Mouse (Mus musculus): ENCODE results near the gene Sp1.

The Sp1 gene

DNA sequence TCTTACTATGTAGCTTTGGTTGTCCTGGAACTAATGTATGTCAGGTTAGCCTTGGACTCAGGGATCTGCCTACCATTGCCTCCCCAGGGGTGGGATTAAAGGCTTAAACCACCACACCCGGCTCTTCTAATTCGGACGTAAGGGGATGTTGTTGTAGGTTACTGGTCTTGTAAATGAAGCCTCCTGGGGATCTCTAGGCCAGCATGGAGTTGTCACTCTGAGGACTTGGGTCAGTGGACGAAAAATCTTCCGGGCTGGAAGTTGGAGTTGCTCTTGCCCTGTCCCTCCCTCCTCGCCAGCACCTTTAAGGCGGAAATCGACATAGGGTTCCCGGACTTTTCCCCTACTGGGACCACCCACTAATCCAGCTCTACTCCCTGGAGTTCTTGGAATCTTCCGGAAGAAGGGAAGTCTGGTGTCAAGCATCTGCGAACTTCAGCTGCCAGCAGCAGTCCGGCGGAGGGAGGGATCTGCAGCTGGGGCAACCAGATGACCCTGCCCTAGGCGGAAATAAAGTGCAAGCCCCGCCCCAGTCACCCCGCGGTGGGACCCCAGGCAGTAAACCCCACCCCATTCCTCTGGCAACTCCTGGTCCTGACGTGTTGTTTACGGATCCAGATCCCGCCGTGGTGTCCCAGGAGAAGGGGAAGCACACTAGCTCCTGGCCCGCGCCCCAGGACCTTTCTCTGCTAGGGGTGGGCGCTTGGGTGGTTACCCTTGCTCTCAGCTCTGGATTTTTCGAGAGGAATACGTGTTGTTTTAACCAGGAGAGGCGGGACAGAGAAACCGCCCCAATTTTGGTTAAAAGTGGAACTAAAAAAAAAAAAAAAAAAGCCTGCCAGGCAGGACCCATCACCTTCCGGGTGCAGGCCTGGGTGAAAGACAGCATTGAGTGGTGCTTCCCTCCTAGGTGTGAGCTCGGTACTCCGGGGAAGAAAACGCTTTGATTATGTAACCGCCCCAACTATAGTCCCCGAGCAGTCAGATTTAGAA, 6.4 kb upstream of the Sp1 start:
- DNase-seq = peak; percentile 60 to 61

DNA sequence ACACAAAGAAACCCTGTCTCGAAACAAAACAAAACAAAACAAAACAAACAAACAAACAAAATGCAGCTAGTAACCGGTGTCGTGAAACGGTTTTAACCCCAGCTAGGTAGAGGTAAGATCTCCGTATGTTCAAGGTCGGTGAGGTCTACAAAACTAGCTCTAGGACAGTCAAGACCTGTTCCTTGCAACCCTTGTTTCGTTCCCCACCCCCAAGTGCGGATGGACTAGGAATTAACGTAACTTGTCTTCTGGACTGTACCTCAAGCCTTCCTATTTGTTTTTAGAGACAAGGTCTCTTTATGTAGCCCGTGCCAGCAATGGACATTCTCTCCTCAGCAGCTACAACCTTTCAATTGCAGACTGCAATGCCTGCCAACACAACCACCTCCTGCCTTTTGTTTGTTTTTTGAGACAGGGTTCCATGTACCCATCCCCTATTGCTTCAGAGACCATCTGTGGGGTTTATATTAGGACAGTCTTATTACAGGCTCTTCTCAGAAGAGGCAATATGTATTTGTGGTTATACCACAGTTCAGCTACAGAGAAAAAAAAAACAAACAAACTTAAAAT, 5.4 kb upstream of the Sp1 start:
- no peak for DNase-seq

DNA sequence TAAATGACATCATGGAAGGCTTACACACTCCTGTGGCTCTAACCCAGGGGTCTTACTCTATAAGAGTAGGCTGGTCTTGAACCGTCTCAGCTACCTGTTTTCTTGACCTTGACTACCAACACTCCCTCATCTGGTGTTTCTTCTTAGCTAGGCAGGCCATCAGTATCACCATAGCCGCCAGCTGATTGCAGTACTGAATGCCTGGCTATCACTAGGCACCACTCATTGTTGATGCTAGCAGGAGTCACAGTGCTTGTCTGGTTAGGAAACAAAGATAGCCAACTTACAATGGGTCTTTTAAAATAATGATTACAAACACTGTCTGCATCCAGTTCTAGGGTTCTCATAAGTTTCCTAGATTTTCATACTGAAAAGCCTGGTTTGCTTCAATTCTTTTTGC, 4.7 kb upstream of the Sp1 start:
- DNase-seq = no peak

DNA sequence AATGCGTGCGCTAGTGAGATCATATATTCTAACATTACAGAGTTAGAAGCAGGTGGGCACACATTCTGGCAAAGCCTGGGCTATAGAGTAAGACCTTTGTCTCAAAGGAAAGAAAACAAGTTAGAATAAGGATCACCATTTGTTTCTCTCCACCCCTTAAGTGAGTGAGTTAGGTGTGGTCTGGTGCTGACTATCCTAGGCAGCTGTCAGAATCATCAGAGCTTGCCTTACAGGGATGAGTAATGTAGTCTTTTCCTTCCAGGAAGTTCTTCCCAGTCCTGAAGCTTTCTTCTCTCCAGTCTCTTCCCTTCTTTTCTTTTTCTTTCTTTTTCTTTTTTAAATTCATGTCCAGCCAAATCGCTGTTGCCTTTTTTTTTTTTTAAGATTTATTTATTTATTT, 3.7 kb upstream of the Sp1 start:
- DNase-seq = no peak

DNA sequence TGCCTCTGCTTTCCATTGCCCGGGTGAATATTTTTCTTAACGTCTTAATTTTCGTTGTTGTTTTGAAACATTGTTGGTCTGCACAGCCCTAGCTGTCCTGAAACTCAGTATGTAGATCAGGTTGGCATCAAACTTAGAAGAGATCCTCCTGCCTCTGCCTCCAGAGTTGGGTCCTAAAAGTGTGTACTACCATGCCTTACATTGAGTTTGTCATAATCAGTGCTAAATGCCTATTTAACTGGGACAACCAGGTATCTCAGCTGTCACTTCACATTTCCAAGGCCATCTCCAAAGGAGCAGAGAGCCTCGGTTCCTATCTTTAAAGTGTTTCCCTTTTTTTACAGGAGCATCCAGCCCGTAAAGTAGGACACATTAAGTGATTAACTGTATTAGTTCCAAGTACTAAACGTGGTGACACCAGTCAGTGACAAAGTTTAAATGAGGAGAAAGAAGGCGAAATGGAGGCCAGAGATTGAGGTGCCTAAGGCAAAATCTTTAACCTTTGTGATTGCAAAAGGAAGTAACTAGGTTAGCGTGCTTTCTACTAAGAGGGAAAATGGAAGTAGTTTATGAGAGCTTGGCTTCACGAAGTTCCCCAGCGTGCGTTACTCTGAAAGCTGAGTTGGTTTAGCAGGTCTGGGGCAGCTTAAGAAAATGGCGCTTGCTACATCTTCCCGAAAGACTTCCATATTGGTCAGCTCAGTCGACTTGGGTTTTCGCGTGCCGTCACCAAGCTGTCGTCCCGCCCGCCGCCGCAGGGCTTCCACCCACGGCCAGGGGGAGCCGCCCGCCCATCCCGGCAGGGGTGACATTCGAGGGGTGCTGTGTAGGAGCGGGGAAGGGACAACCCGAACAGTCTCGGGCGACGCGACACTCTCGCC, 1.1 kb upstream of the Sp1 start:
- no peak for DNase-seq

DNA sequence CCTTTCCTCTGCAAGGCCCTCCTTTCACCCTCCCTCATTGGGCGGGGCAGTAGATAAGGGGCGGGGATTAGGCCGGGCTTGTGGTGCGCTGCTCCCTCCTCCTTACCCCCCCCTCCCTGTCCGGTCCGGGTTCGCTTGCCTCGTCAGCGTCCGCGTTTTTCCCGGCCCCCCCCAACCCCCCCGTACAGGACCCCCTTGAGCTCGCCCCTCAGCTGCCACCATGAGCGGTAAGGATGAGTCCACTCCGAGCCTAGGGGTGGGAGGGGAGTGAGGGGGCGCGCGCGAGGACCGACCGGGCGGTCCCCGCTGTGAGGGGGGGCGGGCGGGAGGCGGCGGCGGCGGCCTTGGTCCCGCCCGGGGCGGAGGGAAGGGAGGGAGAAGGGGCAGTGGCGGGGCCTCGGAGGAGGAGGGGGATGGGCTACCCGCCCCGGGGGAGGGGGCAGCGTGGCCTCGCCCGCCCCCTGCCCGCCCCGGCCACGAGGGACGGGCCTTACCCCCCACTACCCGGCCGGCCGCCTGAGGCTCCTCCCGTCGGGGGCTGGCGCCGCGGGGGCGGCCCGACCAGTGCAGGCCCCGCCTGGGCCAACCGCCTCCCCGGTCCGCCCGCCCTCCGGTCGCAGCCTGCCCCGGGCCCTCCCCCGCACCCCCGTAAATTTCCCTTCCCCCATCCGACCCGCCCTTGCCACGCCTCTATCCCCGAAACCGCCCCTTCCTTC, 411 bp downstream of the Sp1 start:
- peak; percentile 60 to 75 for DNase-seq

DNA sequence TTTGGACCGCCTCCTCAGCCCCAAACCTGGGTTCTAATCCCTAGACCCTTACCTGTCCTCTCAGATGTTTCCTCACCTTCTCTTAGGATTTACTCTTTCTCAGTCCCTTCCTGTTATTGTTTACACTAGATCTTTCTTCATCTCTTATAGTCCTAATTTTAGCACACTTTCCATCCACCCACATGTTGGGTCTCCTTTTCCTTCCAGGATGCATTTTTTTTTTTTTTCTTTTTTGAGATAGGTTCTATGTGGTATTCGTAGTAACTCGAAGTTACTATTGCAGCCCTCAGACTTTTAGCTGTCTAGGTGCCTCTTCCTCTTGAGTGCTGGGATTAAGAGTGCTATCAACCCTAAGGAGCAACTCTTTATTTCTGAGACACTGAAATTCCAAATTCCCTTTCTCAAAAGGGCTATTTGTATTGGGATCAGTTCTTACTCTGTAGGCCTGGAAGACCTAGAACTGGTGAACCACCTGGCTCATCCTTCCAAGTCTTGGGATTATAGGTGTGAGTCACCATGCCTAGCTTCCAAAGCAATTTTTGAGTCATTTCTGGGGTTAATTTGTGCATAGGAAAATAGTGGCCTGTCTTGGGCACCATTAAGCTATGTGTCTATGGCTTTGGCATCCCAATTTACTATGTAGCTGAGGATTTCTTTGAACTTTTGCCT, 1.1 kb downstream of the Sp1 start:
- no peak for DNase-seq

DNA sequence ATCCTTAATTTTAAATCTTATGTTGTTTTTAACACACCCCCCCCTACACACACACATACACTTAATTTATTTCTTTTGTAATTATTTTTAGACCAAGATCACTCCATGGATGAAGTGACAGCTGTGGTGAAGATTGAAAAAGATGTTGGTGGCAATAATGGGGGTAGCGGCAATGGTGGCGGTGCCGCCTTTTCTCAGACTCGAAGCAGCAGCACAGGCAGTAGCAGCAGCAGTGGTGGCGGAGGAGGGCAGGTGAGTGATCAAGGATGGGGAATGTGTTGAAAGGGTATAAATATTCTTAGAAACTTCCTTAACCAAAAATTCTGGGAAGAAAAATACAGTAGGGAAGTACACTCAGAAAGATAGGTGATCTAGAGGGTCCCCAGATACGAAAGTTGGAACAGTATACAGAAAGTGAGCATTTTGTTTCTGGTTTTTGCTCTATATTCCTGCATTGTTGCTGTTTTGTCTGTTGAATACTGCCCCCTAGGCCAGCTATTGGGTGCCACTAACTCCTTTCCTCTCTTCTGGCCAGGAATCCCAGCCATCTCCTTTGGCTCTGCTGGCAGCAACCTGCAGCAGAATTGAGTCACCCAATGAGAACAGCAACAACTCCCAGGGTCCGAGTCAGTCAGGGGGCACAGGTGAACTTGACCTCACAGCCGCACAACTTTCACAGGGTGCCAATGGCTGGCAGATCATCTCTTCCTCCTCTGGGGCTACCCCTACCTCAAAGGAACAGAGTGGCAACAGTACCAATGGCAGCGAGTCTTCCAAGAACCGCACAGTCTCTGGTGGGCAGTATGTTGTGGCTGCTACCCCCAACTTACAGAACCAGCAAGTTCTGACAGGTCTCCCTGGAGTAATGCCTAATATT, 2.0 kb downstream of the Sp1 start:
- no peak for DNase-seq

DNA sequence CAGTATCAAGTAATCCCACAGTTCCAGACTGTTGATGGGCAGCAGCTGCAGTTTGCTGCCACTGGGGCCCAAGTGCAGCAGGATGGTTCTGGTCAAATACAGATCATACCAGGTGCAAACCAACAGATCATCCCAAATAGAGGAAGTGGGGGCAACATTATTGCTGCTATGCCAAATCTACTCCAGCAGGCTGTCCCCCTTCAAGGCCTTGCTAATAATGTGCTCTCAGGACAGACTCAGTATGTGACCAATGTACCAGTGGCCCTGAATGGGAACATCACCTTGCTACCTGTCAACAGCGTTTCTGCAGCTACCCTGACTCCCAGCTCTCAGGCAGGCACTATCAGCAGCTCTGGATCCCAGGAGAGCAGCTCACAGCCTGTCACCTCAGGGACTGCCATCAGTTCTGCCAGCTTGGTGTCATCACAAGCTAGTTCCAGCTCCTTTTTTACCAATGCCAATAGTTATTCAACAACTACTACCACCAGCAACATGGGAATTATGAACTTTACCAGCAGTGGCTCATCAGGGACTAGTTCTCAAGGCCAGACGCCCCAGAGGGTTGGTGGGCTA, 2.7 kb downstream of the Sp1 start:
- DNase-seq = no peak

DNA sequence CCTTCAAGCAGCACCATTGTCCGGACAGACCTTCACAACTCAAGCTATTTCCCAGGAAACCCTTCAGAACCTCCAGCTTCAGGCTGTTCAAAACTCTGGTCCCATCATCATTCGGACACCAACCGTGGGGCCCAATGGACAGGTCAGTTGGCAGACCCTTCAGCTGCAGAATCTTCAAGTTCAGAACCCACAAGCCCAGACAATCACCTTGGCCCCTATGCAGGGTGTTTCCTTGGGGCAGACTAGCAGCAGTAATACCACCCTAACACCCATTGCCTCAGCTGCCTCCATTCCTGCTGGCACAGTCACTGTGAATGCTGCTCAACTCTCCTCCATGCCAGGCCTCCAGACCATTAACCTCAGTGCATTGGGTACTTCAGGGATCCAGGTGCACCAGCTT, 3.3 kb downstream of the Sp1 start:
- DNase-seq = no peak

DNA sequence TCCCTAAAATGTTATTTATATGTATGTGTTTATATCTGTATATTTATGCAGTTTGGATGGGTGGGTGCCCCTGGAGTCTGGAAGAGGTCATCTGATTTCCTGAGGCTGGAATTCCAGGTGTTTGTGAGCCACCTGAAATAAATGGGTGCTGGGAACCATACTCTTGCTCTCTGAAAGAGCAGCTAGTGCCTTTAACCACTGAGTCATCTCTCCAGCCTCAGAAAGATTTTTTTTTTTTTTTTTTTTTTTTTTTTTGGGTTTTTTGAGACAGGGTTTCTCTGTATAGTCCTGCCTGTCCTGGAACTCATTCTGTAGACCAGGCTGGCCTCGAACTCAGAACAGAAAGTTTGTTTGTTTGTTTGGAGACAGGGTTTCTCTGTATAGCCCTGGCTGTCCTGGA, 5.1 kb downstream of the Sp1 start:
- DNase-seq = no peak

DNA sequence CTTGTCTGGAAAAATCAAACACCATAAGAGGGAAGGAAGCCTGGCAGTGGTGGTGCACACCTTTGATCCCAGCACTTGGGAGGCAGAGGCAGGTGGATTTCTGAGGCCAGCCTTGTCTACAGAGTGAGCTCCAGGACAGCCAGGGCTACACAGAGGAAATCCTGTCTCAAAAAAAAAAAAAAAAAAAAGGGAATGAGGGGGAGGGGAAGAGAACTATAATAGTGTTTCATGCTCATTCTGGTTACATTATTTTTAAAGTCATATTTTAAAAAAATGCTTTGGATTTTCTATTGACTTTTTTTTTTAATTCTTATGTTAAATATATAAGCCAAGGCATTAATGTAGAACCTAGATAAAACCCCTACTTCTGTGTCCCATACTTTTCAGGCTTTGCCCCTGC, 7.7 kb downstream of the Sp1 start:
- DNase-seq = no peak

DNA sequence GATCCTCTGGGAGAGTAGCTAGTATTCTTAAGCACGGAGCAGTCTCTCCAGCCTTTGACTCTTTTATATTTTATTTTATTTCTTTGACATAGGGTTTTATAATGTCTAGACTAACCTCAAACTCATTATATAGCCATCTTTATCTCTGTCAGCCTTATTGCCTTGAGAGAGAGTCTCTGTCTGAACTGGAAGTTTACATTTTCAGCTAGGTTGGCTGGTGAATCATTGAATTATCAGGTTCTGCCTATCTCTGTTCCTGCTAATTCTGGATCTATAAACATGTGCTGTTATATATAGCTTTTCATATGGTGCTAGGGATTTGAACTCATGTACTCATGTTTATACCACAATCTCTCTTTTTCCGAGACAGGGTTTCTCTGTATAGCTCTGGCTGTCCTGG, 11.6 kb downstream of the Sp1 start:
- DNase-seq = no peak

DNA sequence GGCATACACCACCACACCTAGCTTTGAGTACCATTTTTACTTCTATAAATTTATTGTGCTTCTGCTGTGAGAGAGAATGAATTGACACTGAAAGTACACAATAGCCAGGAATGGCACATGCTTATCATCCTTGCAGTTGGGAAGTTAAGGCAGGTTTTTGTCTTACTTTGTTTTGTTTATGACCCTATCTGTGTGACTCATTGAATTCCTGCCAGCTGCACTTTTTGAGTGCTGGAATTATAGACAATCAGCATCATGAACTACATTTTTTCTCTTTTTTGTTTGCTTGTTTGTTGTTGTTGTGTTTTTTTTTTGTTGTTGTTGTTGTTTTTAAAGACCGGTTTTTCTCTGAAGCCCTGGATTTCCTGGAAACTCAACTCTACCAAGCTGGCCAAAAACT, 15.0 kb downstream of the Sp1 start:
- no peak for DNase-seq

DNA sequence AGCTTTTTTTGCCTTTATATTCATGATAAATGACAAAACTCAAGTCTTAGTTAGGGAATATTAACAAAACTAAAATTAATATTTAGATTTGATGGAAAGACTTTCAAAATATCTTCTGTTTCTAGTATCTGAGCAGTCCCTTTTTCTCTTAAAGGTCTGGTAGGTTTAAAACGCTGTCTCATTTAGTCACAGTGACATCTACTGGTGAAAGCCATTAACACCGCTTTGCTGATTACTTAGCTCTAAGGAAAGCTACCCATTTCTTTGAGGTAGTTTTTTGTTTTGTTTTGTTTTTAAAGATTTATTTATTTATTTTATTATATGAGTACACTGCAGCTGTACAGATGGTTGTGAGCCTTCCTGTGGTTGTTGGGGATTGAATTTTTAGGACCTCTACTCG, 15.5 kb downstream of the Sp1 start:
- peak; percentile 53 to 59 for DNase-seq

DNA sequence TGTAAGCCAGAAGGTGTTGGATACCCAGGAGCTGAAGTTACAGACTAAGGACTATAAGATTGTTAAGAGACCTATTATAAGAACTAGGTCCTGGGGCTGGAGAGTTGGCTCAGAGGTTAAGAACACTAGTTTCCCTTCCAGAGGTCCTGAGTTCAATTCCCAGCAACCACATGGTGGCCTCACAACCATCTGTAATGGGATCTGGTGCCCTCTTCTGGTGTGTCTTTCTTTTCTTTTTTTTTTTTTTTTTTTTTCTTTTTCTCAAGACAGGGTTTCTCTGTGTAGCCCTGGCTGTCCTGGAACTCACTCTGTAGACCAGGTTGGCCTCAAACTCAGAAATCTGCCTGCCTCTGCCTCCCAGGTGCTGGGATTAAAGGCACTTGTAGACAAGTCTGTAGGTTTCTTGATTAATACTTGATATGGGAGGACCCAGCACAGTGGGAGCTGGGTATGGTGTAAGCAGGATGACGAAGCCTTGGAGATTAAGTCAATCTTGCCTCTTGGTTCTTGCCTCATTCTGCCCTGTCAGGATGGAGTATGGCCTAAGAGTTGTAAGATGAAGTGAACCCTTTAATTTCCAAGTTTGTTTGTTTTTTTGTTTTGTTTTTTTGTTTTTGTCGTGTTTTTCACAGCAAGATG, 17.8 kb downstream of the Sp1 start:
- no peak for DNase-seq

DNA sequence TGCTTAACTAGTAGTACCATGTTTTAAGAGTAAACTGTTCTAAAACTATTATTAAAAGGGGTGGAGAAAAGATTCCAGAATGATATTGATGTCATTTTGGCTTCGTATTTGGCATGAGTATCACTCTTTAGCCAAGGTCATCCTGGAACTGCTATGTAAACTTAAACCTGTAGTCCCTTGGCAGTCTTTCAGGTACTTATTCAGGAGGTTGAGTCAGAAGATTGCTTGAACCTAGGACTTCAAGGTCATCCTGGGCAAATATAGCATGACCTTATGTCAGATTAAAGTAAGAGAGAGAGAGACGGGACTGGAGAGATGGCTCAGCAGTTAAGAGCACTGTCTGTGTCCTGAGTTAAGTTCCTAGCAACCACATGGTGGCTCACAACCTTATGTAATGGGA, 18.7 kb downstream of the Sp1 start:
- DNase-seq = no peak

DNA sequence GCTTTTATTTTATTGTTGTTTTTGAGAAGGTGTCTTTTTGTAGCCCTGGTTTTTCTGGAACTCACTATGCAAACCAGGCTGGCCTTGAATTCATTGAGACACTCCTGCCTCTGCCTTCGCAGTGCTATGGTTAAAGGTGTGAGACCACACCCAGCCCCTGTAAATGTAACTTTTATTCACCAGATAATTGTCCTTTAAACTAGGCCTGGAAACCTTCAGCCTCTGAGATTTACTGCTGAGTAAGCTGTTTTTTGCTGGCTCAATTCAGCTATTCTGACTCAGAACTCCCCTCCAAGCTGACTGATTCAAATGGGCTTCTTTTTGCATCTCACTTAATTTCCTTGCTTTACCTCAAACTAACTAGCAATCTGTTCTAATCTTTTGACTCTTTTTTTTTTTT, 21.0 kb downstream of the Sp1 start:
- DNase-seq = no peak

DNA sequence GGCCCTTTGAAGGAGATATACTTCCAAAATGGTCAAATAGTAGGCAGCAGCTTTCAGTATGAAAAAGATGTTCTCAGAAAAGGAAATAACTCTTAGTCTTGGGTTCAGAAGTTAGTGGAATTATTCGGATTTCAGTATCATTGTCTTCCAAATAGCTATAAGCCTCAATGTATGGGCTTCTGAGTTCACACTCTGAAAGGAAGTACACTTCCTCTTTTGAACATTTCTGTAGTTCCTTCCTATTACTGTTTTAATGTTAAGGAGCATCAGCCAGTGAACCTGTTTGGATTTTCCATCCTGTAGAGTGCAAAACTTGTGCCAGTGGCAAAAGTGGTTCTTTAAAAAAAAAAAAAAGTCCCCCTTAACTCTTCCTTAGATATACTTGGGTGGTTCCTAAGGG, 26.1 kb downstream of the Sp1 start:
- no peak for DNase-seq

DNA sequence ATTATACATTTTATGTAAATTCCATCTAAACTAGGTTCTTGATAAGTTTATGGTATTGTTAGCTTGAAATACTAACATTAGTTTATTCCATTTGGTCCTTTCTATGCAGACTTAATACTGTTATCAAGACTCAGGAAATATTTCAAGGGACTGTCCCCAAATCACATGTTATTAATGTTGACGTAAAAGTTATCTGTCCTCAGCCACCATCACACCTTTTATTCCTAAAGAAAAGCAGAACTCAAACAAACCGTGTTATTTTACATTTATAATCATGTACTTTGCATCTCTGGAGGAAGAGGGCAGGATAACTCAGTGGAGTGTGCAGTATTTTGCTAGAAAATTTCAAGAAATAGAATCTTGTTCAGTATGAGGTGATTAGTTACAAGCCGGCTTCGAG, 27.2 kb downstream of the Sp1 start:
- DNase-seq = no peak

All from cerebellum, adult 18-20 months (tissue).